Mouse (Mus musculus) stomach, embryonic 14.5 days (tissue): ENCODE results near the gene Rarb. TPM values are rescaled to one million over a fixed set of nuclear protein-coding genes. Genes with fewer than 3 reads are reported as not detected.

Source experiments
- ATAC-seq: fragments of 200-750 bp; cut with Nextera tagmentation; 2 replicates; pipeline ENCODE4 v1.8.0; 2017; ENCODE audit warnings: low read depth, moderate TSS enrichment; ENCODE audit not compliant: insufficient number of reproducible peaks, insufficient read depth, low FRiP score
- H3K27ac ChIP-seq: fragments of 300-500 bp; sonication (generic); 2 replicates; pipeline ENCODE4 v1.5.1; 2014; ENCODE audit warnings: mild to moderate bottlenecking, low read length, moderate library complexity, mixed read lengths
- H3K27me3 ChIP-seq: fragments of 300-500 bp; sonication (generic); 2 replicates; pipeline ENCODE4 v1.6.1; 2014; ENCODE audit warnings: low read length, control low read depth, mixed read lengths; ENCODE audit not compliant: control insufficient read depth, insufficient read depth
- H3K36me3 ChIP-seq: fragments of 300-500 bp; sonication (generic); 2 replicates; pipeline ENCODE4 v1.6.1; 2014; ENCODE audit warnings: mild to moderate bottlenecking, control low read depth, low read length, moderate library complexity, mixed read lengths; ENCODE audit not compliant: control insufficient read depth, insufficient read depth
- H3K4me1 ChIP-seq: fragments of 300-500 bp; sonication (generic); 2 replicates; pipeline ENCODE4 v1.6.1; 2014; ENCODE audit warnings: low read length, control low read depth, mixed read lengths; ENCODE audit not compliant: control insufficient read depth, insufficient read depth
- H3K4me2 ChIP-seq: fragments of 300-500 bp; sonication (generic); replicated peaks from 2 replicates; pipeline ENCODE4 v1.6.1; 2014; ENCODE audit warnings: low read depth, low read length, control low read depth
- H3K4me3 ChIP-seq: fragments of 300-500 bp; sonication (generic); 2 replicates; pipeline ENCODE4 v1.5.1; 2014; ENCODE audit warnings: low read depth, low read length, control low read depth
- H3K9ac ChIP-seq: fragments of 300-500 bp; sonication (generic); replicated peaks from 2 replicates; pipeline ENCODE4 v1.6.1; 2014; ENCODE audit warnings: low read depth, mild to moderate bottlenecking, control low read depth, low read length, moderate library complexity, mixed read lengths
- H3K9me3 ChIP-seq: fragments of 300-500 bp; sonication (generic); 2 replicates; pipeline ENCODE4 v1.6.1; 2016; ENCODE audit warnings: low read depth, low read length, control low read depth; ENCODE audit not compliant: control insufficient read depth
- WGBS: fragments of 180-500 bp; shearing (Covaris S2); extraction: QIAGEN DNeasy Blood & Tissue Kit; methylation state at CpG from one replicate; pipeline ENCODE4 v1.1.7; 2014; 5-methylcytosine and 5-hydroxymethylcytosine counted together
- polyA plus RNA-seq: library from polyadenylated mRNA; unstranded; fragments of >200 nt; fragmentation: Nextera tagmentation; extraction: Ambion mirVana; gene quantifications from 2 replicates; pipeline ENCODE4 v1.2.1, GENCODE M21; 2014

Rarb gene
- polyA plus RNA-seq, 1 experiment from 2014 or later = 48.5 TPM

GRCm38 (mm10) chr14:16723991-16724390 is 95.0 kb downstream of the Rarb start:
- Histone ChIP-seq H3K27ac (no peak overlapping the region), H3K27me3 (no peaks in the 10 kb centered on the region), H3K9me3 (no peaks in the 10 kb centered on the region), H3K4me3 (no peak overlapping the region), H3K36me3 (no peaks in the 10 kb centered on the region), H3K4me2 (no peak overlapping the region), H3K4me1 (0 out of 2 replicates have a peak, but pooled peaks cover 4% of the 10 kb centered on the region), H3K9ac (no peak overlapping the region)
- no peak for ATAC-seq
- 91% methylated on average over 15 of the region's 15 CpGs for WGBS

- no peak overlapping the region for H3K27ac ChIP-seq
- H3K9ac ChIP-seq = no peak overlapping the region
- H3K4me3 ChIP-seq = no peak overlapping the region
- ATAC-seq = no peak
- H3K4me1 ChIP-seq = no peaks in the 10 kb centered on the region
- 59% methylated on average over 3 of the region's 3 CpGs for WGBS
- no peaks in the 10 kb centered on the region for H3K36me3 ChIP-seq
- no peaks in the 10 kb centered on the region for H3K27me3 ChIP-seq
- no peak overlapping the region for H3K4me2 ChIP-seq
- H3K9me3 ChIP-seq = no peaks in the 10 kb centered on the region
Observed at GRCm38 (mm10) chr14:16717821-16718220, 101.1 kb downstream of the Rarb start.

GRCm38 (mm10) chr14:16714344-16714955 is 104.5 kb downstream of the Rarb start:
- Histone ChIP-seq H3K27ac (no peak overlapping the region), H3K9ac (no peak overlapping the region), H3K36me3 (no peaks in the 10 kb centered on the region), H3K27me3 (no peaks in the 10 kb centered on the region), H3K4me1 (no peaks in the 10 kb centered on the region), H3K4me3 (no peak overlapping the region), H3K4me2 (no peak overlapping the region), H3K9me3 (no peaks in the 10 kb centered on the region)
- WGBS = 40% methylated on average over 9 of the region's 9 CpGs
- ATAC-seq = peak; percentile 65

- Histone ChIP-seq H3K9ac (no peak overlapping the region), H3K4me2 (no peak overlapping the region), H3K9me3 (no peaks in the 10 kb centered on the region), H3K27me3 (no peaks in the 10 kb centered on the region), H3K36me3 (no peaks in the 10 kb centered on the region), H3K27ac (no peak overlapping the region), H3K4me3 (no peak overlapping the region), H3K4me1 (no peaks in the 10 kb centered on the region)
- ATAC-seq = no peak
- 66% methylated on average over 2 of the region's 2 CpGs for WGBS
Observed at GRCm38 (mm10) chr14:16713773-16714172, 105.2 kb downstream of the Rarb start.

- no peak overlapping the region for H3K27ac ChIP-seq
- no peak overlapping the region for H3K4me3 ChIP-seq
- H3K36me3 ChIP-seq = no peaks in the 10 kb centered on the region
- no peak overlapping the region for H3K9ac ChIP-seq
- 75% methylated on average over 4 of the region's 4 CpGs for WGBS
- H3K27me3 ChIP-seq = no peaks in the 10 kb centered on the region
- no peaks in the 10 kb centered on the region for H3K9me3 ChIP-seq
- no peaks in the 10 kb centered on the region for H3K4me1 ChIP-seq
- no peak for ATAC-seq
- H3K4me2 ChIP-seq = no peak overlapping the region
Observed at GRCm38 (mm10) chr14:16699228-16699627, 119.7 kb downstream of the Rarb start.

GRCm38 (mm10) chr14:16695453-16696120 is 123.4 kb downstream of the Rarb start:
- Histone ChIP-seq H3K36me3 (no peaks in the 10 kb centered on the region), H3K4me1 (no peaks in the 10 kb centered on the region), H3K27me3 (no peaks in the 10 kb centered on the region), H3K4me2 (no peak overlapping the region), H3K27ac (no peak overlapping the region), H3K9ac (no peak overlapping the region), H3K4me3 (no peak overlapping the region), H3K9me3 (no peaks in the 10 kb centered on the region)
- 59% methylated on average over 3 of the region's 3 CpGs for whole genome bisulfite sequencing
- ATAC-seq = no peak

GRCm38 (mm10) chr14:16678335-16678734 is 140.6 kb downstream of the Rarb start:
- 51% methylated on average over 3 of the region's 3 CpGs for WGBS
- H3K4me3 ChIP-seq = no peak overlapping the region
- no peaks in the 10 kb centered on the region for H3K27me3 ChIP-seq
- no peaks in the 10 kb centered on the region for H3K36me3 ChIP-seq
- no peaks in the 10 kb centered on the region for H3K9me3 ChIP-seq
- H3K27ac ChIP-seq = no peak overlapping the region
- no peak overlapping the region for H3K9ac ChIP-seq
- no peaks in the 10 kb centered on the region for H3K4me1 ChIP-seq
- no peak overlapping the region for H3K4me2 ChIP-seq
- no peak for ATAC-seq

- H3K36me3 ChIP-seq = no peaks in the 10 kb centered on the region
- no peak overlapping the region for H3K4me2 ChIP-seq
- H3K27me3 ChIP-seq = no peaks in the 10 kb centered on the region
- H3K9me3 ChIP-seq = no peaks in the 10 kb centered on the region
- no peaks in the 10 kb centered on the region for H3K4me1 ChIP-seq
- no peak overlapping the region for H3K9ac ChIP-seq
- no peak overlapping the region for H3K27ac ChIP-seq
- H3K4me3 ChIP-seq = no peak overlapping the region
- ATAC-seq = no peak
Observed at GRCm38 (mm10) chr14:16677081-16677480, 141.9 kb downstream of the Rarb start.

GRCm38 (mm10) chr14:16670571-16670970 is 148.4 kb downstream of the Rarb start:
- Histone ChIP-seq H3K4me1 (no peaks in the 10 kb centered on the region), H3K4me2 (no peak overlapping the region), H3K9ac (no peak overlapping the region), H3K36me3 (no peaks in the 10 kb centered on the region), H3K27ac (no peak overlapping the region), H3K9me3 (no peaks in the 10 kb centered on the region), H3K4me3 (no peak overlapping the region), H3K27me3 (no peaks in the 10 kb centered on the region)
- WGBS = 82% methylated on average over 3 of the region's 3 CpGs
- ATAC-seq = no peak
